Mouse (Mus musculus) limb, embryonic 12.5 days (tissue): ENCODE results near the gene Tma7. TPM values are rescaled to one million over a fixed set of nuclear protein-coding genes. Genes with fewer than 3 reads are reported as not detected.
A peak's percentile ranks its signal among the peaks of the same experiment; 100 is the strongest.

ENCODE experiments used
- ATAC-seq: fragments of 200-750 bp; cut with Nextera tagmentation; 2 replicates; pipeline ENCODE4 v1.8.0; 2017; ENCODE audit warnings: low read depth, moderate TSS enrichment; ENCODE audit not compliant: insufficient number of reproducible peaks, insufficient read depth, low FRiP score, low TSS enrichment
- H3K27ac ChIP-seq: fragments of 300-500 bp; sonication (generic); 2 replicates; pipeline ENCODE4 v1.5.1; 2016; ENCODE audit warnings: mild to moderate bottlenecking, moderate library complexity
- H3K27me3 ChIP-seq: fragments of 300-500 bp; sonication (generic); 2 replicates; pipeline ENCODE4 v1.6.1; 2016; ENCODE audit warnings: mild to moderate bottlenecking, moderate library complexity
- H3K36me3 ChIP-seq: fragments of 300-500 bp; sonication (generic); 2 replicates; pipeline ENCODE4 v1.6.1; 2016; ENCODE audit warnings: mild to moderate bottlenecking, moderate library complexity
- H3K4me1 ChIP-seq: fragments of 300-500 bp; sonication (generic); replicated peaks from 2 replicates; pipeline ENCODE4 v1.6.1; 2016
- H3K4me2 ChIP-seq: fragments of 300-500 bp; sonication (generic); 2 replicates; pipeline ENCODE4 v1.6.1; 2016; ENCODE audit warnings: mild to moderate bottlenecking, moderate library complexity
- H3K4me3 ChIP-seq: fragments of 300-500 bp; sonication (generic); replicated peaks from 2 replicates; pipeline ENCODE4 v1.5.1; 2016; ENCODE audit warnings: mild to moderate bottlenecking
- H3K9ac ChIP-seq: fragments of 300-500 bp; sonication (generic); replicated peaks from 2 replicates; pipeline ENCODE4 v1.6.1; 2016; ENCODE audit warnings: mild to moderate bottlenecking, moderate library complexity
- H3K9me3 ChIP-seq: fragments of 300-500 bp; sonication (generic); 2 replicates; pipeline ENCODE4 v1.6.1; 2016; ENCODE audit warnings: mild to moderate bottlenecking, moderate library complexity
- WGBS: fragments of 180-500 bp; shearing (Covaris S2); methylation state at CpG from one replicate; pipeline ENCODE4 v1.1.7; 2016; 5-methylcytosine and 5-hydroxymethylcytosine counted together
- polyA plus RNA-seq: library from polyadenylated mRNA; unstranded; fragments of >200 nt; fragmentation: Nextera tagmentation; extraction: Ambion mirVana; gene quantifications from 2 replicates; pipeline ENCODE4 v1.2.1, GENCODE M21; 2016

Tma7 gene
- polyA plus RNA-seq, 1 experiment from 2014 or later, result 867 TPM

- no peak overlapping the region for H3K27ac ChIP-seq
- H3K4me1 ChIP-seq, result peaks cover 10% of the 10 kb centered on the region
- peaks cover 87% of the 10 kb centered on the region for H3K36me3 ChIP-seq
- 90% methylated on average over 3 of the region's 3 CpGs for WGBS
- H3K4me2 ChIP-seq, result no peak overlapping the region
- H3K9ac ChIP-seq, result no peak overlapping the region
- no peaks in the 10 kb centered on the region for H3K9me3 ChIP-seq
- H3K27me3 ChIP-seq, result no peaks in the 10 kb centered on the region
- no peak overlapping the region for H3K4me3 ChIP-seq
- no peak for ATAC-seq
Observed at GRCm38 (mm10) chr9:109068095-109068735, 14.2 kb downstream of the Tma7 start.

DNA sequence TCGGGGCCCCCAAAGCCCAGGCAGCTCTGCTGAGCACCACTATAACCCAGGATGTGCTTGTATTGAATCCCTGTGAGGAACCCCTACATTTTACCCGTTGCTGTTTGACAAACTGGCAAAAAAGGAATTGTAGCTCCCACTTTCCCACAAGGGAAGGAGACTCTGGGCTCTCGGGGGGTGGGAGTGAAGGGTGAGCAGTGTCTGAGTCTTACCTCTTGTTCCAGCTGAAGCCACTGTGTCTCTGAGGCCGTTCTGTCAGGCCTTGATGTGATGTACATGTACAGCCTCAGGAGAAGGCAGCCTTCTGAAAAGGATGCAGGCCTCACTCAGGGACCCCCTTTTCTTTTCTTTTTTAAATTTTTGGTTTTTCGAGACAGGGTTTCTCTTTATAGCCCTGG lies 21.5 kb downstream of the Tma7 start:
- ATAC-seq, result no peak
- Histone ChIP-seq H3K4me1 (peaks cover 8% of the 10 kb centered on the region; the same call in 1 of the 2 replicates), H3K4me3 (no peak overlapping the region), H3K9me3 (no peaks in the 10 kb centered on the region), H3K27ac (no peak overlapping the region), H3K4me2 (no peak overlapping the region), H3K36me3 (peaks cover 91% of the 10 kb centered on the region), H3K27me3 (no peaks in the 10 kb centered on the region), H3K9ac (no peak overlapping the region)
- WGBS, result 88% methylated on average over 5 of the region's 5 CpGs

DNA sequence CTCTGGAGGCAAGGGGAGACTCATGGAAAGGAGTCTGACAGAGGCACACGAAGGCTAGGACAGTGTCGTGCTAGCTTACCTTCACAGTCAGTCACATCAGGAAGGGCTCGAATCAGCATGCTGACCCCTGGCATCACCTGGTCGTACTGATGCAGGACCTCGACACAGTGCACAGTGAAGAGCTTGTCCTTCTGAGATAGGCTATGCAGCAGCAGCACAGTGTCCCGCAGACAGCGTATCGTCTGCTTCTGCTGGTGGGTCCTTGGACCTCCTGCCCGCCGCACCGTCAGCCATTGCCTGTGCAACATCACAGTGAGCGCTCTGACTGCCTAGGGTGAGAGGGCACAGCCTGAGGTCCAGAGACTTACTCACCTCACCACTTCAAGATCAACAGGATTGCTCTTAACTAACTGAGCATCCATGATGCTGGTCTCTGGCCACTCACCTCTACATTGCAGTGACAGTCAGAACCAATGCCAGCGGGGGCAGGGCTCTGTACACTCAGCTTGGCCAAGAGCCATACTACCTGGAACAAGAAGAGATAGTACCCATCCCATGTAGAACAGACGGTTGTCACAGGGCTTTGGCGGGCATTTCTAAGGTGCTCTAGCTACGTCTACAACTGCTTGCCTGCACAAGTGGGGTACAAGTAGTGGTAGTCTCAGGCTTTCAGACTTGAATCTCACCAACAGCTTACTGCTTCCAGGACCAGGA lies 22.0 kb downstream of the Tma7 start:
- no peak overlapping the region for H3K9ac ChIP-seq
- no peaks in the 10 kb centered on the region for H3K27me3 ChIP-seq
- no peak for ATAC-seq
- H3K9me3 ChIP-seq, result no peaks in the 10 kb centered on the region
- H3K36me3 ChIP-seq, result peaks cover 90% of the 10 kb centered on the region
- no peak overlapping the region for H3K4me3 ChIP-seq
- H3K27ac ChIP-seq, result no peak overlapping the region
- H3K4me1 ChIP-seq, result peaks cover 9% of the 10 kb centered on the region; the same call in 1 of the 2 replicates
- WGBS, result 90% methylated on average over 16 of the region's 16 CpGs
- no peak overlapping the region for H3K4me2 ChIP-seq

DNA sequence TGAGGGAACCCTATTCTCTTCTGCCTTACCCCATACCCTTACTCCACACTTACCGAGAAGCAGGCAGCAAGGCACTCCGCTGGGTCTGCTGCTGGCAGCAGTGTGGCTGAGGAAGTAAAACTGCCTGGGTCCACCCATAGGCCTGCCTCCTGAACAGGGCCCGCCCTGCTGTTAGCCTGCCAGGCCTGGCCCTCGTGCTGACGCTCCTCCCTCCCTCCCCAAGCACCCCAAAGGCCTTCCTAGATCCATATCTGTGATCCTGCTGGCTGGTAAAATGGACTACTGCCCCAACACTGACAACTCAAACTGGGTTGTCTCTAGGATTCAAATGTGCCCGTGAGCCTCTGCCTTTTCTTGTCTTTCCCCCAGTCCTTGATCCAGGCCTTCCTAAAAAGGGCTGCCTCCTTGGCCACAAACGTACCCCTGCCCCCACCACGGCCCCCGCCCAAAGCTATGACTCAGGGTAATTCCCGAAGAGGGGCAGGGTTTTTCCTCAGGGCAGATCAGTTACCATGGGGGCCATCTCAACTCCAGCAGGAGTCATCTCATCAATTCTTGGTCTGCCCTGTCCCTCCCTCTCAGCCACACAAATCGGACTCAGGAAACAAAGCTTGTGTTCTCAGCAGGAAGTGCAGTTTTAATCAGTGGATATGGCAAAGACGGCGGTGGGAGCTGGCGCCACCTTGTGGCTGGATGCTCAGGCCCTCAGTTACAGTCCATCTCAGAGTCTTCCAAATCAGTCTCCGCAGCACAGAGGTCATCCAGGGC lies 23.1 kb downstream of the Tma7 start, which contains the start of gene Trex1:
Trex1 (minus strand) TSS at position 599 of the 768 bp plus-strand sequence.
- H3K4me3 ChIP-seq, result peak within 1 kb of the TSS; percentile 33

GRCm38 (mm10) chr9:109058006-109058765 lies 24.2 kb downstream of the Tma7 start:
- no peak for ATAC-seq
- 92% methylated on average over 19 of the region's 19 CpGs for WGBS
- Histone ChIP-seq H3K27me3 (no peaks in the 10 kb centered on the region), H3K36me3 (peaks cover 69% of the 10 kb centered on the region), H3K4me1 (peaks cover 18% of the 10 kb centered on the region), H3K9ac (peak overlapping the region; percentile 60; the same call in 1 of the 2 replicates), H3K27ac (no peak overlapping the region), H3K4me3 (no peak overlapping the region), H3K9me3 (no peaks in the 10 kb centered on the region), H3K4me2 (no peak overlapping the region)

More for the DNA sequence above, 23.1 kb downstream of the Tma7 start, which contains the start of gene Trex1:
- peak; percentile 74 for ATAC-seq
- Histone ChIP-seq H3K36me3 (peaks cover 80% of the 10 kb centered on the region), H3K9ac (peak within 1 kb of the TSS; percentile 60), H3K4me2 (peak within 1 kb of the TSS; percentile 52), H3K27ac (peak within 1 kb of the TSS; percentile 80), H3K9me3 (no peaks in the 10 kb centered on the region), H3K27me3 (no peaks in the 10 kb centered on the region), H3K4me1 (peaks cover 18% of the 10 kb centered on the region)
- WGBS, result 28% methylated on average over 15 of the region's 15 CpGs

GRCm38 (mm10) chr9:109057543-109057942 lies 24.8 kb downstream of the Tma7 start:
- no peak overlapping the region for H3K27ac ChIP-seq
- H3K36me3 ChIP-seq, result peaks cover 69% of the 10 kb centered on the region
- 95% methylated on average over 5 of the region's 5 CpGs for WGBS
- H3K4me2 ChIP-seq, result no peak overlapping the region
- no peak for ATAC-seq
- H3K4me1 ChIP-seq, result peaks cover 18% of the 10 kb centered on the region
- H3K9me3 ChIP-seq, result no peaks in the 10 kb centered on the region
- no peaks in the 10 kb centered on the region for H3K27me3 ChIP-seq
- no peak overlapping the region for H3K4me3 ChIP-seq
- no peak overlapping the region for H3K9ac ChIP-seq

DNA sequence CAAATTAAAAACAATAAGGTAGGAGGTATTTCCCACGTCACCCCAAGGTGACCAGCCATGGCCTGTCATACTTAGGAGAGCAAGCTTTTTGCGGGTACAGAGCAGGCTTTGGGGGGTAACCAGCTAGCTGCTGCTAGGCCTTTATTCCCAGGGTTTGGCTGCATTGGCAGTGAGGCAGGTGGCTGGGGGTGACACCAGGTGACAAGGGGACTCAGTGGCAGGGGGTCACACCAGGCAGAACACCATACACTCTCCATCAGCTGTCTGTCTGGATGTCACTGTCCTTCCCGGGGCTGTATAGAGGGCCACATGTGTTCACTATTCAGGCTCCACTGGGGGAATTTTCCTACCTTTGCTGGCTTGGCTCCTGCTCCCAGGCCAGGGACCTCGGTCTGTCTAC lies 25.5 kb downstream of the Tma7 start:
- no peak overlapping the region for H3K4me3 ChIP-seq
- WGBS, result 89% methylated on average over 4 of the region's 4 CpGs
- no peak overlapping the region for H3K27ac ChIP-seq
- peaks cover 71% of the 10 kb centered on the region for H3K36me3 ChIP-seq
- no peak overlapping the region for H3K9ac ChIP-seq
- H3K4me2 ChIP-seq, result no peak overlapping the region
- H3K27me3 ChIP-seq, result no peaks in the 10 kb centered on the region
- ATAC-seq, result no peak
- peaks cover 18% of the 10 kb centered on the region for H3K4me1 ChIP-seq
- no peaks in the 10 kb centered on the region for H3K9me3 ChIP-seq

- 90% methylated on average over 17 of the region's 17 CpGs for WGBS
Observed at GRCm38 (mm10) chr9:109056081-109056690, 26.2 kb downstream of the Tma7 start.

GRCm38 (mm10) chr9:109055271-109056030 lies 26.9 kb downstream of the Tma7 start:
- 91% methylated on average over 12 of the region's 12 CpGs for WGBS
- peaks cover 18% of the 10 kb centered on the region for H3K4me1 ChIP-seq
- no peaks in the 10 kb centered on the region for H3K27me3 ChIP-seq
- H3K36me3 ChIP-seq, result peaks cover 72% of the 10 kb centered on the region
- no peak overlapping the region for H3K27ac ChIP-seq
- no peaks in the 10 kb centered on the region for H3K9me3 ChIP-seq
- H3K4me3 ChIP-seq, result 0 out of 2 replicates have a peak overlapping the region, but pooled peaks have one; percentile 12
- peak overlapping the region; percentile 34 for H3K4me2 ChIP-seq
- peak overlapping the region; percentile 45; the same call in 1 of the 2 replicates for H3K9ac ChIP-seq
- no peak for ATAC-seq

More at GRCm38 (mm10) chr9:109056081-109056690, 26.2 kb downstream of the Tma7 start:
- H3K27me3 ChIP-seq, result no peaks in the 10 kb centered on the region
- ATAC-seq, result no peak
- H3K4me2 ChIP-seq, result no peak overlapping the region
- no peak overlapping the region for H3K27ac ChIP-seq
- H3K4me1 ChIP-seq, result peaks cover 18% of the 10 kb centered on the region
- H3K36me3 ChIP-seq, result peaks cover 74% of the 10 kb centered on the region
- H3K4me3 ChIP-seq, result no peak overlapping the region
- H3K9me3 ChIP-seq, result no peaks in the 10 kb centered on the region
- no peak overlapping the region for H3K9ac ChIP-seq

DNA sequence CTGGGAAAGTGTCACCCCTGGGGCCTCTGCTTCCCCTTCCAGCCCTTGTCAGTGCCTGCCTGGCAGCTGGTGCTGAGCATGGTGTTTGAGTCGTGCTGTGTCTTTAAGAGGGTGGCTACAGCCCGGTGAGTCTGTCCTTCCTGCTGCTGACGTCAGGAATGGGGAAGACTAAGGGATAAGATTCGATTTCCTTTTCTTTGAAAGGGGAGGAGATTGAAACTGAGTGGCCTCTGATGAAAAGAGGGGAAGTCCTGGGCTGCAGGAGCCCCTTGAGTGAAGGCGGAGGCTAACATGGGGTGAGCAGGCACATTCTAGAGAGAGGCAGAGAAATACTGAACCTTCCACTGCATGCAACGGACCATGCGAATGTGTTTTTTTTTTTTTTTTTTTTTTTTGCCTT lies 27.7 kb downstream of the Tma7 start:
- peak overlapping the region; percentile 34 for H3K4me2 ChIP-seq
- H3K27me3 ChIP-seq, result no peaks in the 10 kb centered on the region
- 13% methylated on average over 7 of the region's 7 CpGs for WGBS
- peaks cover 17% of the 10 kb centered on the region for H3K4me1 ChIP-seq
- peak overlapping the region; percentile 45; the same call in 1 of the 2 replicates for H3K9ac ChIP-seq
- no peaks in the 10 kb centered on the region for H3K9me3 ChIP-seq
- ATAC-seq, result no peak
- peaks cover 68% of the 10 kb centered on the region for H3K36me3 ChIP-seq
- peak overlapping the region; percentile 12; the same call in 1 of the 2 replicates for H3K4me3 ChIP-seq
- peak overlapping the region; percentile 67; the same call in 1 of the 2 replicates for H3K27ac ChIP-seq
